Mouse (Mus musculus) ES-E14 (cell line): ENCODE results near the gene Ankrd34c. TPM values are rescaled to one million over a fixed set of nuclear protein-coding genes. Genes with fewer than 3 reads are reported as not detected.

Experiments
- DNase-seq: peaks from one replicate; pipeline ENCODE4 v3.0.0-alpha.2; 2013; ENCODE audit warnings: low read depth, low spot score
- H3K27ac ChIP-seq: 2 replicates; pipeline ENCODE4 v1.5.1; 2012; ENCODE audit warnings: low read depth, mild to moderate bottlenecking, low read length, moderate library complexity, mixed read lengths; ENCODE audit not compliant: poor library complexity, insufficient read depth, severe bottlenecking
- H3K36me3 ChIP-seq: 2 replicates; pipeline ENCODE4 v1.6.1; 2012; ENCODE audit warnings: mild to moderate bottlenecking, low read length, moderate library complexity, mixed read lengths; ENCODE audit not compliant: control insufficient read depth, poor library complexity, insufficient read depth, severe bottlenecking
- H3K4me1 ChIP-seq, 2 experiments: fragments of 150-350 bp in 1 of 2; sonication (generic) in 1 of 2; 2 replicates each; pipeline ENCODE4 v1.6.1; 2012; ENCODE audit warnings: low read length in 2 of 2, mild to moderate bottlenecking in 1 of 2, mixed read lengths in 1 of 2; ENCODE audit not compliant: control insufficient read depth in 2 of 2, insufficient read depth in 2 of 2, poor library complexity in 1 of 2
- H3K4me3 ChIP-seq, 2 experiments: fragments of 150-350 bp in 1 of 2; sonication (generic) in 1 of 2; 2 replicates each; pipeline ENCODE4 v1.5.1; 2012; ENCODE audit warnings: low read length in 2 of 2, low read depth in 1 of 2, mild to moderate bottlenecking in 1 of 2, mixed read lengths in 1 of 2; ENCODE audit not compliant: insufficient read depth in 1 of 2, poor library complexity in 1 of 2, severe bottlenecking in 1 of 2
- H3K9ac ChIP-seq: 2 replicates; pipeline ENCODE4 v1.6.1; 2012; ENCODE audit warnings: low read depth, mild to moderate bottlenecking, low read length, mixed read lengths; ENCODE audit not compliant: poor library complexity, insufficient read depth, severe bottlenecking
- H3K9me3 ChIP-seq: fragments of 150-350 bp; sonication (generic); 2 replicates; pipeline ENCODE4 v1.6.1; 2012; ENCODE audit warnings: low read depth, mild to moderate bottlenecking, low read length; ENCODE audit not compliant: control insufficient read depth, insufficient read depth
- CHD2 ChIP-seq: IDR thresholded peaks from 2 replicates; pipeline ENCODE4 v1.6.1; 2014; ENCODE audit warnings: mild to moderate bottlenecking, low read depth, low read length, inconsistent platforms
- HCFC1 ChIP-seq: IDR thresholded peaks from 2 replicates; pipeline ENCODE4 v1.6.1; 2012; ENCODE audit warnings: low read length, inconsistent platforms, borderline replicate concordance; ENCODE audit not compliant: insufficient read depth
- MAFK ChIP-seq: IDR thresholded peaks from 2 replicates; pipeline ENCODE4 v1.6.1; 2014; ENCODE audit warnings: mild to moderate bottlenecking, low read depth, low read length, inconsistent platforms; ENCODE audit not compliant: insufficient read depth
- ZC3H11A ChIP-seq: IDR thresholded peaks from 2 replicates; pipeline ENCODE4 v1.6.1; 2012; ENCODE audit warnings: low read depth, mild to moderate bottlenecking, inconsistent platforms, low read length, borderline replicate concordance
- ZNF384 ChIP-seq: IDR thresholded peaks from 2 replicates; pipeline ENCODE4 v1.6.1; 2012; ENCODE audit warnings: low read depth, low read length, inconsistent platforms
- in situ Hi-C, 2 experiments: fragments of 600-800 bp; cut with MboI; formaldehyde crosslinking; loops; one replicate each; pipeline ENCODE4 v1.15.1; 2025; ENCODE audit warnings: low sequenced_read_pairs in 2 of 2, inconsistent platforms in 1 of 2; ENCODE audit not compliant: unreplicated experiment in 2 of 2
- total RNA-seq: library from RNA; depleted of rRNA; stranded (reverse); fragments of 300-350 nt; gene quantifications from 2 replicates; pipeline ENCODE4 v1.2.3, GENCODE M21; 2012; rRNA removed

Ankrd34c gene
- not detected in 2 replicates for total RNA-seq

GRCm38 (mm10) chr9:89738295-89738694 lies at the start of gene Ankrd34c:
Ankrd34c (minus strand) TSS chr9:89738475.
- no peak within 1 kb of the TSS for H3K4me3 ChIP-seq
- H3K9me3 ChIP-seq: no peaks in the 10 kb centered on the region
- H3K27ac ChIP-seq: no peak within 1 kb of the TSS
- no peak for DNase-seq
- peaks cover 0 to 2% of the 10 kb centered on the region in 2 experiments; a peak in 1 of 4 replicates for H3K4me1 ChIP-seq
- TF ChIP-seq ZNF384: no peak
- no peak for TF ChIP-seq ZC3H11A
- no peak for TF ChIP-seq MAFK
- TF ChIP-seq CHD2: no peak
- H3K36me3 ChIP-seq: no peaks in the 10 kb centered on the region
- no peak within 1 kb of the TSS for H3K9ac ChIP-seq
- in situ Hi-C loops: loop anchor here (25.0 kb wide), 1 partner anchor 1649 kb away; no protein-coding TSS in a partner anchor

DNA sequence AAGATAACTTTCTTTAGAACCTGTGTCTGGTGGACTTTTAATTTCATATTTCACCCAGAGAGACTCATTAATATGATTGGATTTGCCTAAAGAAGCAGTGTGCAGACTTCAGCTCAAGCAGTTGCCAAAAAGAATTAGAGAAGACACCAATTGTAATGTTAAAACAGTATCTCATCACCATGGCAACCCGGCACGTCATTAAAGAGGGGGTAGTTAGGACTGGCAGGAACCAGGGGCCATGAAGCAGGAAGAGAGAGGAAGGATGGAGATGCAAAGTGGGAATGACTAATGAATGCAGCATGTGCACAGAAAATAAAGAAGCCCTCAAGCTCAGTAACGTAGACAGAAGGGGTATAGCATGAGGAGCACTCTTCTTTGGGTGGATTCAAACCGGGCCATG lies 49.3 kb upstream of the Ankrd34c start:
- no peak overlapping the region for H3K9ac ChIP-seq
- H3K9me3 ChIP-seq: no peaks in the 10 kb centered on the region
- no peak for TF ChIP-seq ZC3H11A
- TF ChIP-seq CHD2: no peak
- TF ChIP-seq ZNF384: no peak
- TF ChIP-seq MAFK: no peak
- no peak for TF ChIP-seq HCFC1
- H3K4me1 ChIP-seq: no peaks in the 10 kb centered on the region
- no peak overlapping the region for H3K4me3 ChIP-seq
- in situ Hi-C loops: no loop called here
- H3K36me3 ChIP-seq: no peaks in the 10 kb centered on the region
- DNase-seq: no peak
- H3K27ac ChIP-seq: no peak overlapping the region

DNA sequence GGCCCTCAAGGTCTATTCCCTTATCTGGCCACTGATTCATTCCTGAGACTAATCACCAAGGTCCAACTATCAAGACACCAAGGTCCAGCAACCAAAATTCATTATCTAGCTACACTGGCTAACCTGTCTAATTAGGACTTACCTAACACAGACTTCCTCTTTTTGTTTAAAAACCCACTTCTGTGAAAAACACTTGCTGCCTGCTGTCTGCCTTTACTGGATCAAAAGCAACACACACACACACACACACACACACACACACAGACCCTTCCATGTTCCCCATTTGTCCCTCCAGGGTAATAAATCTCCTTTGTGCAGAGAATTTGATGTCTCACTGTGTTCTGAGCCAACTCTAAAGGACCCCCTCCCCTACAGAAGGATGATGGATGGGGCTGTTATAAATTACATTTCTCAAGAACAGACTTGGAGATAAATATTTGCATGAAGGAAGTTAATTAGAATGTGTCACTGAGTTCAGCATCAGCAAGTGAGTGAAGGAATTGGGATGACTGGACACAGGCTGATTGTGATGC lies 43.2 kb upstream of the Ankrd34c start:
- TF ChIP-seq ZC3H11A: no peak
- TF ChIP-seq HCFC1: no peak
- TF ChIP-seq MAFK: no peak
- TF ChIP-seq CHD2: no peak
- TF ChIP-seq ZNF384: no peak
- Histone ChIP-seq H3K4me1 (no peaks in the 10 kb centered on the region), H3K36me3 (no peaks in the 10 kb centered on the region), H3K27ac (no peak overlapping the region), H3K9me3 (no peaks in the 10 kb centered on the region), H3K4me3 (no peak overlapping the region), H3K9ac (no peak overlapping the region)
- in situ Hi-C loops: no loop called here
- no peak for DNase-seq

DNA sequence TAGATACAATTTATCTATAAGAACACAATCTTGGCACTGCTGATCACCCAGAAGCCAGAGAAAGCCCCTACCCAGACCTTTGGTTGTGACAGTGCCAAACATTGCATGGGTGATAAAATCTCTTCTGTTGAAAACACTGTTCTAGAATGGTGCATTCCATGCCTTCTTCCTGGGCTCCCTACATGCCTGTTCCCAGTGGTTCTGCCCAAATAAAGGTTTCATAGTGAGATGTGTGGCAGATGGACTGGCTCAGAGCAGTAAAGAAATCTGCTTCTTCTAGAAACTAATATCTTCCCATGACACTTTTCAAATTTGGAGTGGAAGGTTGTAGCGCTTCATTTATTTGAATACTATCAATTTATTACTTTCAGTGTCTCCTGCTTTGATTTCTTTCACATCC lies 41.0 kb upstream of the Ankrd34c start:
- DNase-seq: no peak
- Histone ChIP-seq H3K4me3 (no peak overlapping the region), H3K4me1 (no peaks in the 10 kb centered on the region), H3K27ac (no peak overlapping the region), H3K9ac (no peak overlapping the region), H3K9me3 (no peaks in the 10 kb centered on the region), H3K36me3 (no peaks in the 10 kb centered on the region)
- TF ChIP-seq CHD2 (no peak), ZNF384 (no peak), MAFK (no peak), ZC3H11A (no peak), HCFC1 (no peak)
- in situ Hi-C loops: no loop called here

GRCm38 (mm10) chr9:89771153-89771552 lies 32.9 kb upstream of the Ankrd34c start:
- H3K9me3 ChIP-seq: no peaks in the 10 kb centered on the region
- H3K9ac ChIP-seq: no peak overlapping the region
- H3K4me3 ChIP-seq: no peak overlapping the region
- TF ChIP-seq ZC3H11A (no peak), HCFC1 (no peak), ZNF384 (no peak), CHD2 (no peak), MAFK (no peak)
- in situ Hi-C loops: no loop called here
- no peaks in the 10 kb centered on the region for H3K4me1 ChIP-seq
- H3K27ac ChIP-seq: no peak overlapping the region
- DNase-seq: no peak
- no peaks in the 10 kb centered on the region for H3K36me3 ChIP-seq
